Mouse (Mus musculus): ENCODE measurements around the gene Itih4. TPM values are rescaled to one million over a fixed set of nuclear protein-coding genes. Genes with fewer than 3 reads are reported as not detected.

The Itih4 gene
- total and polyA plus RNA-seq, 2 experiments from 2014 or later = not detected

GRCm38 (mm10) chr14:30951154-30951825 lies 65.0 kb downstream of the Itih4 start, which contains the start of gene Nek4:
Gene Nek4, plus strand, starts transcription at chr14:30951377.
- H3K27me3 ChIP-seq (ENCODE audit: insufficient read depth, low read length) = no peaks in the 10 kb centered on the region
- no peaks in the 10 kb centered on the region for H3K9me3 ChIP-seq (ENCODE audit: low read length)
- H3K27ac ChIP-seq (ENCODE audit: low read depth, low read length) = peak within 1 kb of the TSS; percentile 82
- peak; percentile 99 for DNase-seq (ENCODE audit: low spot score)
- H3K4me1 ChIP-seq (ENCODE audit: insufficient read depth, low read length) = peaks cover 4% of the 10 kb centered on the region; the same call in 1 of the 2 replicates
- H3K4me2 ChIP-seq (ENCODE audit: low read depth, low read length, poor library complexity, severe bottlenecking) = peak within 1 kb of the TSS; percentile 82
- peaks cover 3% of the 10 kb centered on the region; the same call in 1 of the 2 replicates for H3K36me3 ChIP-seq (ENCODE audit: insufficient read depth, low read length)
- H3K9ac ChIP-seq (replicated peaks; ENCODE audit: low read length, poor library complexity, severe bottlenecking) = peak within 1 kb of the TSS; percentile 75
- H3K4me3 ChIP-seq (ENCODE audit: low read depth, low read length) = peak within 1 kb of the TSS; percentile 68
- WGBS = under 1% methylated on average over 57 of the region's 57 CpGs
- peak; percentile 99 for ATAC-seq (ENCODE audit: low FRiP score)
- peak; percentile 64 for TF ChIP-seq CTCF (IDR thresholded peaks at IDR 0.05)

Other genes starting within 250 kb of the Itih4 start
- gene Rft1, start 232.1 kb upstream of the Itih4 start, total RNA-seq (2014; rRNA removed) = 12.3 and 12.6 TPM in 2 replicates
- 9.6 TPM in 2 replicates for gene Rft1, start 232.1 kb upstream of the Itih4 start, polyA plus RNA-seq (2015; fragmentation: Nextera tagmentation; extraction: Ambion mirVana)
- gene Sfmbt1, start 171.6 kb upstream of the Itih4 start, total RNA-seq (2014; rRNA removed) = 9.2 and 13.7 TPM in 2 replicates
- 14.0 and 16.2 TPM in 2 replicates for gene Sfmbt1, start 171.6 kb upstream of the Itih4 start, polyA plus RNA-seq (2015; fragmentation: Nextera tagmentation; extraction: Ambion mirVana)
- 15.0 and 16.9 TPM in 2 replicates for gene Tmem110, start 60.9 kb upstream of the Itih4 start, total RNA-seq (2014; rRNA removed)
- gene Tmem110, start 60.9 kb upstream of the Itih4 start, polyA plus RNA-seq (2015; fragmentation: Nextera tagmentation; extraction: Ambion mirVana) = 14.3 and 14.5 TPM in 2 replicates
- 0.19 and 1.0 TPM in 2 replicates for gene Mustn1, start 7.3 kb upstream of the Itih4 start, total RNA-seq (2014; rRNA removed)
- gene Mustn1, start 7.3 kb upstream of the Itih4 start, polyA plus RNA-seq (2015; fragmentation: Nextera tagmentation; extraction: Ambion mirVana) = 1.0 and 2.0 TPM in 2 replicates
- gene Itih3, start 37.3 kb downstream of the Itih4 start, total RNA-seq (2014; rRNA removed) = 4.5 and 5.3 TPM in 2 replicates
- 5.6 and 6.1 TPM in 2 replicates for gene Itih3, start 37.3 kb downstream of the Itih4 start, polyA plus RNA-seq (2015; fragmentation: Nextera tagmentation; extraction: Ambion mirVana)
- not detected in 2 replicates for gene Itih1, start 56.8 kb downstream of the Itih4 start, total RNA-seq (2014; rRNA removed)
- gene Itih1, start 56.8 kb downstream of the Itih4 start, polyA plus RNA-seq (2015; fragmentation: Nextera tagmentation; extraction: Ambion mirVana) = not detected in 2 replicates
- 15.6 and 17.7 TPM in 2 replicates for gene Nek4, start 64.9 kb downstream of the Itih4 start, total RNA-seq (2014; rRNA removed)
- gene Nek4, start 64.9 kb downstream of the Itih4 start, polyA plus RNA-seq (2015; fragmentation: Nextera tagmentation; extraction: Ambion mirVana) = 12.8 and 13.8 TPM in 2 replicates
- gene Glt8d1, start 114.9 kb downstream of the Itih4 start, total RNA-seq (2014; rRNA removed) = 39.2 and 51.3 TPM in 2 replicates
- gene Glt8d1, start 114.9 kb downstream of the Itih4 start, polyA plus RNA-seq (2015; fragmentation: Nextera tagmentation; extraction: Ambion mirVana) = 42.9 and 49.6 TPM in 2 replicates
- 244 and 256 TPM in 2 replicates for gene Spcs1, start 115.2 kb downstream of the Itih4 start, total RNA-seq (2014; rRNA removed)
- gene Spcs1, start 115.2 kb downstream of the Itih4 start, polyA plus RNA-seq (2015; fragmentation: Nextera tagmentation; extraction: Ambion mirVana) = 408 and 415 TPM in 2 replicates
- gene Pbrm1, start 132.7 kb downstream of the Itih4 start, total RNA-seq (2014; rRNA removed) = 51.2 and 81.5 TPM in 2 replicates
- gene Pbrm1, start 132.7 kb downstream of the Itih4 start, polyA plus RNA-seq (2015; fragmentation: Nextera tagmentation; extraction: Ambion mirVana) = 71.3 and 84.8 TPM in 2 replicates
- gene Gnl3, start 132.7 kb downstream of the Itih4 start, total RNA-seq (2014; rRNA removed) = 37.8 and 42.8 TPM in 2 replicates
- 57.7 and 70.5 TPM in 2 replicates for gene Gnl3, start 132.7 kb downstream of the Itih4 start, polyA plus RNA-seq (2015; fragmentation: Nextera tagmentation; extraction: Ambion mirVana)
- 3.2 and 4.3 TPM in 2 replicates for gene Smim4, start 242.5 kb downstream of the Itih4 start, total RNA-seq (2014; rRNA removed)
- 41.6 and 47.5 TPM in 2 replicates for gene Smim4, start 242.5 kb downstream of the Itih4 start, polyA plus RNA-seq (2015; fragmentation: Nextera tagmentation; extraction: Ambion mirVana)
- gene Nt5dc2, start 244.6 kb downstream of the Itih4 start, total RNA-seq (2014; rRNA removed) = 132 and 171 TPM in 2 replicates
- gene Nt5dc2, start 244.6 kb downstream of the Itih4 start, polyA plus RNA-seq (2015; fragmentation: Nextera tagmentation; extraction: Ambion mirVana) = 132 and 144 TPM in 2 replicates